Mouse (Mus musculus) common myeloid progenitor, adult 5-6 weeks (primary cell): Measurements from ENCODE around the gene Hnrnpc. TPM values are rescaled to one million over a fixed set of nuclear protein-coding genes. Genes with fewer than 3 reads are reported as not detected.

Experiments used
- ATAC-seq: replicated peaks from 2 replicates; pipeline ENCODE4 v1.8.0; 2016; ENCODE audit warnings: low read depth, mild to moderate bottlenecking, moderate TSS enrichment, inconsistent platforms; ENCODE audit not compliant: poor library complexity, severe bottlenecking
- total RNA-seq: library from RNA; stranded (forward); fragments of 200-1000, 187-1606 nt; gene quantifications from 2 replicates; pipeline ENCODE4 v1.2.3, GENCODE M21; 2017

Gene Hnrnpc
- total RNA-seq, 1 experiment from 2014 or later = 803 TPM

- ATAC-seq = no peak
Observed at GRCm38 (mm10) chr14:52039332-52039731, 64.5 kb downstream of the Hnrnpc start.

GRCm38 (mm10) chr14:52035926-52036325, 67.9 kb downstream of the Hnrnpc start:
- no peak for ATAC-seq

- ATAC-seq = no peak
Observed at GRCm38 (mm10) chr14:52026342-52026741, 77.5 kb downstream of the Hnrnpc start.

GRCm38 (mm10) chr14:52024133-52024532, 79.7 kb downstream of the Hnrnpc start:
- no peak for ATAC-seq

Other genes with a start within 250 kb of the Hnrnpc start
- 6.7 and 11.5 TPM in 2 replicates for gene Mettl17, start 219.2 kb downstream of the Hnrnpc start, total RNA-seq
- 0.49 TPM in 1 of 2 replicates, not detected in the other for gene Slc39a2, start 211.1 kb downstream of the Hnrnpc start, total RNA-seq
- 2.8 and 14.6 TPM in 2 replicates for gene Ndrg2, start 189.9 kb downstream of the Hnrnpc start, total RNA-seq
- gene Tppp2, start 185.6 kb downstream of the Hnrnpc start, total RNA-seq = not detected in 2 replicates
- not detected in 2 replicates for gene Rnase13, start 181.3 kb downstream of the Hnrnpc start, total RNA-seq
- gene Arhgef40, start 119.3 kb downstream of the Hnrnpc start, total RNA-seq = 27.5 and 32.4 TPM in 2 replicates
- not detected in 2 replicates for gene Tmem253, start 88.4 kb downstream of the Hnrnpc start, total RNA-seq
- gene Zfp219, start 83.3 kb downstream of the Hnrnpc start, total RNA-seq = 9.8 and 14.0 TPM in 2 replicates
- not detected in 2 replicates for gene Olfr221, start 61.6 kb downstream of the Hnrnpc start, total RNA-seq
- gene Rpgrip1, start 6.7 kb upstream of the Hnrnpc start, total RNA-seq = 17.0 and 17.2 TPM in 2 replicates
- gene Supt16, start 93.4 kb upstream of the Hnrnpc start, total RNA-seq = 251 and 267 TPM in 2 replicates
- gene Chd8, start 153.8 kb upstream of the Hnrnpc start, total RNA-seq = 78.3 and 103 TPM in 2 replicates
- gene Tox4, start 175.1 kb upstream of the Hnrnpc start, total RNA-seq = 42.2 and 42.7 TPM in 2 replicates
- gene Rab2b, start 175.5 kb upstream of the Hnrnpc start, total RNA-seq = 9.9 and 11.4 TPM in 2 replicates
- gene Mettl3, start 201.1 kb upstream of the Hnrnpc start, total RNA-seq = 48.5 and 64.8 TPM in 2 replicates
- gene Sall2, start 224.7 kb upstream of the Hnrnpc start, total RNA-seq = 2.6 and 3.3 TPM in 2 replicates